Mouse (Mus musculus): Measurements from ENCODE around the gene Kif2c.

The Kif2c gene

DNA sequence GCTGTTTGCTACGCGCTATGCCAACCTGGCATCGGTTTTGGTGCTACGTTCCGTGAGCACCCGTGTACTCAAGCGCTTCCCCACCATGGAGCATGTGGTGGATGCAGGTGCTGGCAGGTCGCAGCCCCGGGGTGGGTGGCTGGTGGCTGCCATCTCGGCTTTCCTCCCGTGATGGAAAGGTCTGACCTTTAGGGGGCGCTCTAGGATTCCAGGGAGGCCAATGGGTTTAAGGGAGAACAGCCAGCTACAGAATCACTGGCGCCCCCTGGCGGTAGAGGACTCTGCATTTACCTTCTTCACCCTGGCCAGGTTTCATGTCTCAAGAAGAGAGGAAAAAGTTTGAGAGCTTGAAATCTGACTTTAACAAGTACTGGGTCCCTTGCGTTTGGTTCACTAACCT, 36.3 kb downstream of the Kif2c start:
- in situ Hi-C loops (cut with MboI; ENCODE audit: low pct_unique_long_range_greater_than_20kb in 1 of 2, low sequenced_read_pairs in 2 of 2, unreplicated experiment in 1 of 2) = loop anchor here (25.0 kb wide), 2 partner anchors 309 to 334 kb away; partner anchors contain the start of genes Hpdl (in 1 of the 2), Mutyh (in 1 of the 2) and Toe1 (in 1 of the 2)

DNA sequence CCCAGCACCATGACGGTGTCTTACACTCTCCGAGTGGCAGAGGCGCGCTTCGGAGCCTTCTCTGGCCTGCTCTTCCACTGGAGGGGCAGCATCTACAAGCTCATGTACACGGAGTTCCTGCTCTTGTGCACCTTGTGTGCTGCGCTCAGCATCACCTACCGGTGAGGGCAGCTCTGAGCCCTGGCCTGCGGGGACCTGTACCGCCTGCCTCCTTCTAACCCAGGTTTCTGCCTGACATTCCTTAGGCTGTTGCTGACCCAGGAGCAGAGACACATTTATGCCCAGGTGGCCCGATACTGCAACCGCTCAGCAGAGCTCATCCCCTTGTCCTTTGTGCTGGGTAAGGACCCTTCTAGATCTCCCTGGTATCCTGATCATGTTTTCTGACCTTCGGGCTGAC, 37.2 kb downstream of the Kif2c start:
- in situ Hi-C loops (cut with MboI; ENCODE audit: low pct_unique_long_range_greater_than_20kb in 1 of 2, low sequenced_read_pairs in 2 of 2, unreplicated experiment in 1 of 2) = loop anchor here (25.0 kb wide), 2 partner anchors 308 to 333 kb away; partner anchors contain the start of genes Hpdl (in 1 of the 2), Mutyh (in 1 of the 2) and Toe1 (in 1 of the 2)

DNA sequence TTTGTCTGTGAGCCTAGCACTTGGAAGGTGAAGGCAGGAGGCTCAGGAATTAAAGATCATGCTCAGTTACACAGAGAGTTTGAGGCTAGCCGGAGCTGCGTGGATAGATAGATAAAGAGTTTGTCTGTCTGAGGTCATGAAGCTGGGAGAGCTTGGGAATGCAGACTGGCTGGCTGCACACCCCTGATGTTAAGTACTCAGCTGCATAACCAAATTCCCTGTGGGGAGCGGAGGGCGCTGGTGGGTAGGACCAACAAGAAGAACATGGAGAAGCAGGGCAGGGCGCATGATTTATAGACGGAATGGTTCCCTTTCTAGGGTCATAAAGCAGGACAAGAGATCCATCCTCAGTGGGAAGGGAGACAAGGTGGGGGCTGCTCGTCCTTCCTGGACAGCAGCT, 39.4 kb downstream of the Kif2c start:
- in situ Hi-C loops (cut with MboI; ENCODE audit: low pct_unique_long_range_greater_than_20kb in 1 of 2, low sequenced_read_pairs in 2 of 2, unreplicated experiment in 1 of 2) = loop anchor here (5.0 to 25.0 kb wide), 5 partner anchors 36 to 331 kb away; partner anchors contain the start of genes Hpdl (in 1 of the 2), Mutyh (in 1 of the 2) and Toe1 (in 1 of the 2)

DNA sequence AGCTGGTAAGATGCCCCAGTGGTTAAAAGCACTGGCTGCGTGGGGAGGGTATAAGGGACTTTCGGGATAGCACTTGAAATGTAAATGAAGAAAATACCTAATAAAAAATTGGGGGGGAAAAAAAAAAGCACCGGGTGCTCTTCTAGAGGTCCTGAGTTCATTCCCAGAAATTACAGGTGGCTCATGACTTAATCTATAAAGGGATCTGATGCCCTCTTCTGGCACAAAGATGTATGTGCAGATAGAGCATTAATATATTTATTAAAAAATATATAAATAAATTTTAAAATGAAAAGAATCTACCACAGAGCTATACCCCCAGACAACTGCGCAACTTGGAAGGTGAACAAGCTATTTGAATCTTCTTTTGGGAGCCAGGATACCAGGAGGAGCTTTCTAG, 41.8 kb downstream of the Kif2c start:
- in situ Hi-C loops (cut with MboI; ENCODE audit: low pct_unique_long_range_greater_than_20kb in 1 of 2, low sequenced_read_pairs in 2 of 2, unreplicated experiment in 1 of 2) = loop anchor here (5.0 to 25.0 kb wide), 5 partner anchors 33 to 328 kb away; partner anchors contain the start of genes Hpdl (in 1 of the 2), Mutyh (in 1 of the 2) and Toe1 (in 1 of the 2)

DNA sequence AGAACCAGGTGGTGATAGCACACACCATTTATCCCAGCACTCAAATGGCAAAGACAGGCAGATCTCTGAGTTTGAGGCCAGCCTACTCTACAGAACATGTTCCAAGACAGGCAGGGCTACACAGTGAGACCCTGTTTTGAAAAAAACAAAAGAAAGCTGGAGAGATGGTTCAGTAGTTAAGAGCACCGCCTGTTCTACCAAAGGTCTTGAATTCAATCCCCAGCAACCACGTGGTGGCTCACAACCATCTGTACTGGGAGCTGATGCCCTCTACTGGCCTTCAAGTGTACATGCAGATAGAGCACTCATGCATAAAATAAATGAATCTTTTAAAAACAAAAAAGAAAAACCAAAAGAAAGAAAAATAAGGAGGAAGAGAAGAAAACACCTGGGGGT, 43.2 kb downstream of the Kif2c start:
- in situ Hi-C loops (cut with MboI; ENCODE audit: low pct_unique_long_range_greater_than_20kb in 1 of 2, low sequenced_read_pairs in 2 of 2, unreplicated experiment in 1 of 2) = loop anchor here (25.0 kb wide), 2 partner anchors 302 to 327 kb away; partner anchors contain the start of genes Hpdl (in 1 of the 2), Mutyh (in 1 of the 2) and Toe1 (in 1 of the 2)

DNA sequence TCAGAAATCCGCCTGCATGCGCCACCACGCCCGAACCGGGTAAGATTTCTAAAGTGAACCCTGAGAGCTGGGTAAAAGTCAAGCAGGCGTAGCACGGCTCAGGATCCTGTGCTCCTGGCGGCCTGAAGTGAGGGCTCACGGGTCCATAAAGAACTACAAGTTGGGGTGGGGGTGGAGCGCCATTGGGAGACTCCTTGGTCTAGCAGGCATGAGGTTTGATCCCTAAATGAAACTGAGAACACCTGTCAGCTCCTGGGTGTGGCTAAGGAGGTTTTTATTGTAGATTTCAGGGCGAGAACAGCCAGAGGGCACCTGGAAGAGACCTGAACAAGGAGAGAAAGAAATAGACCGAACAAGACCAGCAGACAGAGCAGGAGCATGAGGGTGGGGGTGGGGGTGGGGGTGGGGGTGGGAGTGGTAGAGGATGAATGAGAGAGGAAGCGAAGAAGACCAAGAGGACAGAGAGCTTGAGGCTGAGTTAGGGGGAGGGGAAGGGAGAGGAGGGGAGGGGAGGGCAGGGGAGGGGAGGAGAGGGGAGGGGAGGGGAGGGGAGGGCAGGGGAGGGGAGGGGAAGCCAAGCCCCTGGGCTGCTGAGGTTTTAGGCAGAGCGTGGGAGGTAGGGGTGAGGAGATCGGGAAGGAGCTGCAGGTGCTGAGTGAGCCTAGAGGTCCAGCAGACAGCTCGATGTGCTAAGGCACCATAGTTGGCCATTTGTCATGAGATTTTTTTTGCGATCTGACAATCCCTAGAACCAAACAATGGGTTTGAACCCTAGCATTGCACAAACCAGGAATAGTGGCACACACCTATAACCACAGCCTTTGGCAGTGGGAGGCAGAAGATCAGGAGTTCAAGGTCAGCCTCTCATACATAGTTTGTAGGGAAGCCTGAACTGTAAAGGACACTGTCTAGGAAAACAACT, 43.9 kb downstream of the Kif2c start:
- in situ Hi-C loops (cut with MboI; ENCODE audit: low pct_unique_long_range_greater_than_20kb in 1 of 2, low sequenced_read_pairs in 2 of 2, unreplicated experiment in 1 of 2) = loop anchor here (25.0 kb wide), 2 partner anchors 301 to 326 kb away; partner anchors contain the start of genes Hpdl (in 1 of the 2), Mutyh (in 1 of the 2) and Toe1 (in 1 of the 2)

DNA sequence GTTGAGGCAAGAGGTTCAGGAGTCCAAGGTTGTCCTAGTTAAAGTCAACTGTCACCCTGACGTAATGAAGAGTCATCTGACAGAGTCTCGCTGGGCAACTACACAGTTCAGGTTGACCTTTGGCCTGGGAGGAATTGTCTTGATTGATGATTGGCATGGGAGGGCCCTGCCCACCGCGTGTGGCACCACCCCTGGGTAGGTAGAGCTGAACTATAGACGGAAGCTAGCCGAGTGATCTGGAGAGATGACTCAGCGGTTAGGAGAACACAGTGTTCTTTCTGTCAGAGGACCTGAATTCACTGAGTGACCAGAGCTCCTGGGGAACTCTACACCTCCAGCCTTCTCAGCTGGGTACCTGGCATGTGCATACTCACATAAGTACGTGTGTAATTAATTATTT, 46.4 kb downstream of the Kif2c start:
- in situ Hi-C loops (cut with MboI; ENCODE audit: low pct_unique_long_range_greater_than_20kb in 1 of 2, low sequenced_read_pairs in 2 of 2, unreplicated experiment in 1 of 2) = loop anchor here (25.0 kb wide), 2 partner anchors 299 to 324 kb away; partner anchors contain the start of genes Hpdl (in 1 of the 2), Mutyh (in 1 of the 2) and Toe1 (in 1 of the 2)

DNA sequence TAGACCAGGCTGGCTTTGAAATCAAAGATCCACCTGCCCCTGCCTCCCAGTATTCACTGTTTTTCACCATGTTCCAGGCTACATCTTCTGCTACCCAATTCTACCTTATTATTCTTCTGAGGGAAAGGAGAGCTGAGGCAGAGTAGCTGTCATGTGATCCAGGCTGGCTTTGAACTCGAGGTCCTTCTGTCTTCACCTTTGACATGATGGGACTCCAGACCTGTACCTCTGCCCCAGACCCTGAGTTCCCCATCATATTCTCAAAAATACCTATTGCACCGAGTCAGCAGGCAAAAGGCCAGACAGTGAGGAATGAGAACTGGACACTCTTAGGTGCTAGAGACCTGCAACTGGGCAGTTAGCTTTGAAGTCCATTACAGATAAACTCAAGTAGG, 47.8 kb downstream of the Kif2c start:
- in situ Hi-C loops (cut with MboI; ENCODE audit: low pct_unique_long_range_greater_than_20kb in 1 of 2, low sequenced_read_pairs in 2 of 2, unreplicated experiment in 1 of 2) = loop anchor here (25.0 kb wide), 2 partner anchors 297 to 322 kb away; partner anchors contain the start of genes Hpdl (in 1 of the 2), Mutyh (in 1 of the 2) and Toe1 (in 1 of the 2)

DNA sequence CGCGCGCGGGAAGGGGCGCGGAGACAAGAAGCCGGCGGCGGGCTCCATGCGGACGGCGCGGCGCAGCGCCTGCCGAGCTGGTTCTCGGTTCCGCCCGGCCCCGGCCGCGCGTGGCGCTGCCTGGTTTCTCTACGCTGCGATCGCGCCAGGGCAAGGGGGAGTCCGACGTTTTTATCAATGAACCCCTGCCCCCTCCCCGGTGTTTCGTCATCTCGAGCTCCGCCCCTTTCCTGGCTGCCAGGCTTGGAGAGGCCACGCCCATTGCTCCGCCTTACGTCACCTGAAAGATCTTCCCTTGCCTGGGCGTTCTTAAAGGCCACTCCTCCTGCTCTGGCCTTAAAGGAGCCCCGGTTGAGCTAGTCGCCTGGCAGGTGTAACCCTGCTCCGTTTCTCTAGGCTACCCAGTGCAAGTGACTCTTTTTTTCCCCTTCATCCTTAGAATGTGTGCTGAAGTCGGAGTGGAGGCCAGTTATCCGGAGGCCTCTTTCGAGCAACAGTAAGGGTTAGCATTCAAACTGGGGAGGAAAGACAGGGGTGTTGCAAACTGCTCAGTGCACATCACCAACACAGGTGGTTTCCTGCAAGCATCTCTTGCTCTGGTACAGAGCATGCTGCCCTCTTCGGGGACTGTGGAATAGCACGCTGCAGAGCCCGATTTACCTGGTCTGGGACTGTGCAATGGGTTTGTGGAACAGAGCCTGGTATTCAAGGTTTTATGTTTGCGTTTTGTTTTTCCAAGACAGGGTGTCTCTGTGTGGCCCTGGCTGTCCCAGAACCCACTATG, 48.4 kb downstream of the Kif2c start, which contains the start of gene Plk3:
TSS of gene Plk3 (minus strand) at position 147 of the 784 bp plus-strand sequence.
- in situ Hi-C loops (cut with MboI; ENCODE audit: low pct_unique_long_range_greater_than_20kb in 1 of 2, low sequenced_read_pairs in 2 of 2, unreplicated experiment in 1 of 2) = loop anchor here (25.0 kb wide), 2 partner anchors 297 to 322 kb away; partner anchors contain the start of genes Hpdl (in 1 of the 2), Mutyh (in 1 of the 2) and Toe1 (in 1 of the 2)

DNA sequence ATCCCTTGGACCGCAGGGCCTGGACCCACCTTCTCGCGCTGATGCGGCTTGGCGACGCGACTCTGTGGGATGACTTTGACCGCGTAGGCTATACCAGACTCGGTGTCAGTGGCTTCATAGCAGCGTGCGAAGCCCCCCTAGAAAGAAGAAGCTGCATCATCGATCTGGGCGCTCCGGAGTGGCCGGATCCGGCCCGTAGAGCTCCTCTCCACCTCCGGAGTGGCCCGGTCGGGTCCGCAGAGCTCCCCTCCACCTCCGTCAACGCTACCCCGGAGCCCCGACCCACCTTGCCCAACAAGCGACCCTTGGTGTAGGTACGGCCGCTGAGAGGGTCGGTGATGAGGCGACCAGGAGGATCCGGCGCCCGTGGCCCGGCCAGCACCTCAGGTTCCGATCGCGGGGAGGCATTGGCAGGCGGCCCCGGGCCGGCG, 49.1 kb downstream of the Kif2c start:
- in situ Hi-C loops (cut with MboI; ENCODE audit: low pct_unique_long_range_greater_than_20kb in 1 of 2, low sequenced_read_pairs in 2 of 2, unreplicated experiment in 1 of 2) = loop anchor here (25.0 kb wide), 2 partner anchors 296 to 321 kb away; partner anchors contain the start of genes Hpdl (in 1 of the 2), Mutyh (in 1 of the 2) and Toe1 (in 1 of the 2)

DNA sequence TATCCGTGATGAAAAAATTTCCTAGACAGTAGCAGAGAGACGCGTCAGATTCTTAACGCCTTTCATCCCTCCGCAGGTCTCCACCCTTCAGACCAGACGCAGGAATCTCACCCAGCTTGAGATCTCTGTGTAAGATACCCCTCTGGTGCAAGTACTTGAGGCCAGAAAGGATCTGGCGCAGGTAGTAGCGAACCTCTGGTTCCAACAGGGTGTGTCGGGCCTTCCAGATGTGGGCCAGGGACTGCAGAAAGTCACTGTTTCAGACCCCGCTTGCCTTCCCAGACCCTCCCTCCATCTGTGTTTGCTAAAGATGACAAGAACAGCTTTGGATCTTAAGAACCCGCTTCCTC, 49.7 kb downstream of the Kif2c start:
- in situ Hi-C loops (cut with MboI; ENCODE audit: low pct_unique_long_range_greater_than_20kb in 1 of 2, low sequenced_read_pairs in 2 of 2, unreplicated experiment in 1 of 2) = loop anchor here (25.0 kb wide), 2 partner anchors 295 to 320 kb away; partner anchors contain the start of genes Hpdl (in 1 of the 2), Mutyh (in 1 of the 2) and Toe1 (in 1 of the 2)

DNA sequence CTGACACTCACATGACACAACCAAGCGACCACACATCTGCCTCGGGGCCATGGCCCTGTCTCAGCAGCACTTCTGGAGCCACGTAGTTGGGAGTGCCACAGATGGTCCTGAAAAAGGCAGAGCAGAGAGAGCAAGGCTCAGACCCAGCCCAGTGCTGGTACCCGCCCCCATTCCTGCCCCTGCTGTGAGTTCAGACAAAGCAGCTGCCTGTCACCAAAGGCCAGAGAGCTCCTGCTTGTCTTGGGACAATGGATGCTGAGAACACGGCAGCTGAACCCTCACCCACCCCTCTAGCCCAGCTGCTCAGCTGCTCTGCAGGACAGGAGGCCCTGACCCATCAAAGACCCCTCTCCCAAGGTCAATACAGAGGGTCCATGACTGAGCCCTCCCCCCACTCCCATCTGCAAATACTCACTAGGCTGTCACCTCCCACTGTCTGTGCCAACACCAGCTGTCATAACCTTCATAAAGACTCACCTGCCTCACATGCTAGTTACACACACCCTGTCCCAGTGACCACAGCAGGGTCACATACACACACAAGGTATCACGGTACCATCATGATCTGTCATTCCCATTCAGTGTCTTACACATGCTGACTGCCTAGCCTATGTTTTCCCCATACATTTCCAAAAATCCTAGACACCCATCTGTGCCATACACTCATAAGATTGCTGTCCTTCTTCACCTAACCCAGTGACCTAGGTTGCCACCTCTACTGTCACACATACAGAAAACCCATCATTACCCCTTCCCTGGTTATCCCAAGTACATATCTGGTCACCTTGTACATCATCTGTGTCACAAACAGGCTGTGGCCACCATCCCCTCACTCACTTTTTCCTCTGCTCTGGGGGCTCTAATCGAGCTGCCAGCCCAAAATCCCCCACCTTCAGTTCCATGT, 50.3 kb downstream of the Kif2c start:
- in situ Hi-C loops (cut with MboI; ENCODE audit: low pct_unique_long_range_greater_than_20kb in 1 of 2, low sequenced_read_pairs in 2 of 2, unreplicated experiment in 1 of 2) = loop anchor here (25.0 kb wide), 2 partner anchors 295 to 320 kb away; partner anchors contain the start of genes Hpdl (in 1 of the 2), Mutyh (in 1 of the 2) and Toe1 (in 1 of the 2)

DNA sequence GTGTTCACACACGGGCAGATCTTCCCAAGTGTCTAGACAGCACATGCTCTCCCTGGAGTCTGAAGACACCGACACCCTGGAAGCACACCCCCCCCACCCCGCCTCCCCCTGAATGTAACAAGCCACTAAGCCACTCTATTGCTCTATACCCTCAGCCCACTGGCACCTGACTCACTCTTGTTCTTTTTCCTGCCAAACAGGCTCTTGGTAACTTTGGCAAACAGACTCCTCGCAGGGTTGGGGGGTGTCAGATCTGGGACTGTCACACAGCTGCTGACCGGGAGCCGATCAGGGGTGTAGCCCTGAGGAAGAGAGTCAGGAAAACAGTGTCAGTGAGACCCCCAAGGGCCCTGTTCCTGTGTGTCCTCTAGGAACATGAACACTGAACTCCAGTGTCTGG, 51.2 kb downstream of the Kif2c start:
- in situ Hi-C loops (cut with MboI; ENCODE audit: low pct_unique_long_range_greater_than_20kb in 1 of 2, low sequenced_read_pairs in 2 of 2, unreplicated experiment in 1 of 2) = loop anchor here (25.0 kb wide), 2 partner anchors 294 to 319 kb away; partner anchors contain the start of genes Hpdl (in 1 of the 2), Mutyh (in 1 of the 2) and Toe1 (in 1 of the 2)

DNA sequence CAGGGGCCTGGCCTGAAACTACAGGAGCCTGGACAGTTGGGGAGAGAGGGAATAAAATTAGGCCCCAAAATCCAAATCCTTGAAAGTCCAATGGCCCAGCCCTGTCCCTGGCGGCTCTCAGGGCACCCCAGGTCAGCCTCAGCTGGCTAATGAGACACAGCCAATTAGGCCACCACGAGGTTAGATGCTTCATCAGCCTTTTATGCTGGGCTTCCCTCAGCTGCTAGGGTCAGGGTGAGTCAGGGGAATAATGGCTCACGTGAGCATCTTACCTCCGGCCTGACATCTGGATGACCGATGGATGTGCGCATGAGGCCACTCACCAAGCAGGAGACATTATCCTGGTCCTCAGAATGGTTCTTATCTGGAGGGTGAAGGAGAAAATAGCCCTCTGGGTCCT, 51.6 kb downstream of the Kif2c start:
- in situ Hi-C loops (cut with MboI; ENCODE audit: low pct_unique_long_range_greater_than_20kb in 1 of 2, low sequenced_read_pairs in 2 of 2, unreplicated experiment in 1 of 2) = loop anchor here (25.0 kb wide), 2 partner anchors 293 to 318 kb away; partner anchors contain the start of genes Hpdl (in 1 of the 2), Mutyh (in 1 of the 2) and Toe1 (in 1 of the 2)

DNA sequence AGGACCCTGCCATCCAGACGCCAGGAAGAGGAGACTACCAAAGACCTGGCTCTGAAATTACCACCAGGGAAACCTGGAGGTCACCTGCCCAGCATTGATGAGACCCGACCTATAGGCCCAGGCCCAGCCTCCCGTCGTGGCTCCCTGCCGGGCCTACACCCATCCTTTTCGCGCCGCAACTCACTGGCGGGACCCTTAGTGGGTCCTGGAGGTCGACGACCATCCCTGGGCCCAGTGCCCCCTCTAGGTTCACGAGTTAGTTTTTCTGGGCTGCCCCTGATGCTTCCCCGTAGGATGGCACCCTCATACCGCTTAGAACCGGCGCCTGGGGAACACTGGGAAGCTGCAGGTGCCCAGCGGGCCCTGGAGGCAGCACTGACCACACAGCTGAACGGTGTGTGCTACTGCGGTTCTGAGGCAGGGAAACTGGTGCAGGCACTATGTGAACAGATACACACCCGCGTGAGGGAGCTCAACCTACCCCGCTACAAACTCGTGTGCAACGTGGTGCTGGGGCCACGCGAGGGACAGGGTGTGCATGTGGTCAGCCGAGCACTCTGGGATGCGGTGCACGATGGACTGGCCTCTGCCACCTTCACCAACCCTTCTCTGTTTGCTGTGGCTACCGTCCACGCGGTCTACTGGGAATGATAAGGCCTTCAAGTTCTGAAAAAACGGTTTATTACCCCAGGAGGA, 54.3 kb downstream of the Kif2c start:
- in situ Hi-C loops (cut with MboI; ENCODE audit: low pct_unique_long_range_greater_than_20kb in 1 of 2, low sequenced_read_pairs in 2 of 2, unreplicated experiment in 1 of 2) = loop anchor here (25.0 kb wide), 2 partner anchors 291 to 316 kb away; partner anchors contain the start of genes Hpdl (in 1 of the 2), Mutyh (in 1 of the 2) and Toe1 (in 1 of the 2)
